Mouse (Mus musculus) olfactory bulb, adult 2 months (tissue): ENCODE data around the gene Mmp20. TPM values are rescaled to one million over a fixed set of nuclear protein-coding genes. Genes with fewer than 3 reads are reported as not detected.

Experiments
- H3K27ac ChIP-seq: fragments of 200-500 bp; 2 replicates; pipeline ENCODE4 v1.5.1; 2012; ENCODE audit warnings: low read depth, low read length; ENCODE audit not compliant: insufficient read depth
- H3K4me1 ChIP-seq: fragments of 200-500 bp; 2 replicates; pipeline ENCODE4 v1.6.1; 2012; ENCODE audit warnings: low read length; ENCODE audit not compliant: control insufficient read depth, insufficient read depth
- H3K4me3 ChIP-seq: fragments of 200-500 bp; 2 replicates; pipeline ENCODE4 v1.5.1; 2012; ENCODE audit warnings: mild to moderate bottlenecking, low read depth, low read length, moderate library complexity; ENCODE audit not compliant: insufficient read depth
- CTCF ChIP-seq: fragments of 200-500 bp; IDR thresholded peaks from 2 replicates; pipeline ENCODE4 v1.5.1; 2012; ENCODE audit warnings: low read depth, mild to moderate bottlenecking, low read length, moderate library complexity; ENCODE audit not compliant: insufficient read depth
- POLR2A ChIP-seq: fragments of 200-500 bp; IDR thresholded peaks from 2 replicates; pipeline ENCODE4 v1.6.1; 2012; ENCODE audit warnings: mild to moderate bottlenecking, low read depth, low read length, moderate library complexity; ENCODE audit not compliant: insufficient read depth
- WGBS: fragments of 180-500 bp; shearing (Covaris S2); methylation state at CpG from one replicate; pipeline ENCODE4 v1.1.7; 2018; 5-methylcytosine and 5-hydroxymethylcytosine counted together
- polyA plus RNA-seq: library from polyadenylated mRNA; stranded (reverse); fragments of >200 nt; gene quantifications from 2 replicates; pipeline ENCODE4 v1.2.4, GENCODE M21; 2012; ENCODE audit warnings: low replicate concordance; ENCODE audit not compliant: missing spikeins, insufficient read depth, insufficient read length

The Mmp20 gene
- not detected in 2 replicates for polyA plus RNA-seq

- TF ChIP-seq CTCF (no peak), POLR2A (no peak)
- Histone ChIP-seq H3K4me3 (no peak within 1 kb of the TSS), H3K27ac (no peak within 1 kb of the TSS), H3K4me1 (no peaks in the 10 kb centered on the region)
These were observed at the start of gene Mmp20 for GRCm38 (mm10) chr9:7627931-7628330. Gene Mmp20, plus strand, starts transcription at chr9:7628231.

GRCm38 (mm10) chr9:7590063-7590462 lies 38.0 kb upstream of the Mmp20 start:
- no peak for TF ChIP-seq CTCF
- TF ChIP-seq POLR2A, result no peak
- WGBS, result 78% methylated on average over 8 of the region's 8 CpGs
- Histone ChIP-seq H3K4me1 (no peaks in the 10 kb centered on the region), H3K4me3 (no peak overlapping the region), H3K27ac (no peak overlapping the region)

- Histone ChIP-seq H3K4me1 (no peaks in the 10 kb centered on the region), H3K4me3 (no peak overlapping the region), H3K27ac (no peak overlapping the region)
- TF ChIP-seq POLR2A (no peak), CTCF (no peak)
- WGBS, result 94% methylated on average over 3 of the region's 3 CpGs
These were observed 34.7 kb upstream of the Mmp20 start for GRCm38 (mm10) chr9:7593272-7593812.

GRCm38 (mm10) chr9:7594816-7595540 lies 33.1 kb upstream of the Mmp20 start:
- WGBS, result 4% methylated on average over 6 of the region's 6 CpGs
- no peak for TF ChIP-seq POLR2A
- peak; percentile 72 for TF ChIP-seq CTCF
- H3K4me1 ChIP-seq, result no peaks in the 10 kb centered on the region
- peak overlapping the region; percentile 44; the same call in 1 of the 2 replicates for H3K27ac ChIP-seq
- H3K4me3 ChIP-seq, result peak overlapping the region; percentile 31

GRCm38 (mm10) chr9:7602982-7603742 lies 24.9 kb upstream of the Mmp20 start:
- TF ChIP-seq CTCF (no peak), POLR2A (no peak)
- Histone ChIP-seq H3K4me1 (no peaks in the 10 kb centered on the region), H3K27ac (no peak overlapping the region), H3K4me3 (no peak overlapping the region)
- 4% methylated on average over 3 of the region's 3 CpGs for WGBS

- WGBS, result 56% methylated on average over 6 of the region's 6 CpGs
- TF ChIP-seq CTCF (no peak), POLR2A (no peak)
- no peak overlapping the region for H3K4me3 ChIP-seq
- no peak overlapping the region for H3K27ac ChIP-seq
- H3K4me1 ChIP-seq, result no peaks in the 10 kb centered on the region
These were observed 24.0 kb upstream of the Mmp20 start for GRCm38 (mm10) chr9:7604005-7604404.

GRCm38 (mm10) chr9:7605638-7606037 lies 22.4 kb upstream of the Mmp20 start:
- WGBS, result 74% methylated on average over 12 of the region's 12 CpGs
- no peaks in the 10 kb centered on the region for H3K4me1 ChIP-seq
- no peak overlapping the region for H3K4me3 ChIP-seq
- TF ChIP-seq POLR2A (no peak), CTCF (no peak)
- no peak overlapping the region for H3K27ac ChIP-seq

GRCm38 (mm10) chr9:7622582-7622981 lies 5.4 kb upstream of the Mmp20 start:
- TF ChIP-seq POLR2A (no peak), CTCF (no peak)
- WGBS, result 83% methylated on average over 3 of the region's 3 CpGs
- Histone ChIP-seq H3K4me3 (no peak overlapping the region), H3K4me1 (no peaks in the 10 kb centered on the region), H3K27ac (no peak overlapping the region)

- WGBS, result 28% methylated on average over 5 of the region's 5 CpGs
- H3K4me3 ChIP-seq, result no peak overlapping the region
- no peak for TF ChIP-seq POLR2A
- TF ChIP-seq CTCF, result no peak
- H3K27ac ChIP-seq, result no peak overlapping the region
- no peaks in the 10 kb centered on the region for H3K4me1 ChIP-seq
These were observed 5.9 kb downstream of the Mmp20 start for GRCm38 (mm10) chr9:7633936-7634335.
